Mouse (Mus musculus) retina, postnatal 7 days (tissue): Measurements from ENCODE around the gene Pip4k2a.
"Not testable (repeated sequence)": the region's sequence is repeated elsewhere in the genome, so short reads cannot be mapped to it uniquely, and the experiment has no call there.

Experiments
- DNase-seq: peaks from one replicate; pipeline ENCODE4 v3.0.0-alpha.2; 2012; ENCODE audit warnings: low read depth, low spot score

The Pip4k2a gene

GRCm38 (mm10) chr2:18998054-18998478, at the start of gene Pip4k2a, which contains the start of gene 4930426L09Rik:
Gene Pip4k2a (minus strand): TSS chr2:18998126.
Gene 4930426L09Rik (plus strand): TSS chr2:18998343.
- peak; percentile 84 for DNase-seq

GRCm38 (mm10) chr2:19037907-19038570, 40.1 kb upstream of the Pip4k2a start:
- DNase-seq, result no peak

- no peak for DNase-seq
Observed at GRCm38 (mm10) chr2:19037430-19037829, 39.5 kb upstream of the Pip4k2a start.

- no peak for DNase-seq
Observed at GRCm38 (mm10) chr2:19024807-19025206, 26.9 kb upstream of the Pip4k2a start.

- DNase-seq, result no peak
Observed at GRCm38 (mm10) chr2:19018034-19018433, 20.1 kb upstream of the Pip4k2a start.

- no peak for DNase-seq
Observed at GRCm38 (mm10) chr2:19016839-19017238, 18.9 kb upstream of the Pip4k2a start.

GRCm38 (mm10) chr2:19016348-19016747, 18.4 kb upstream of the Pip4k2a start:
- no peak for DNase-seq

GRCm38 (mm10) chr2:19011443-19011842, 13.5 kb upstream of the Pip4k2a start:
- DNase-seq, result no peak

- DNase-seq, result not testable (repeated sequence)
Observed at GRCm38 (mm10) chr2:19010541-19010940, 12.6 kb upstream of the Pip4k2a start.

- no peak for DNase-seq
Observed at GRCm38 (mm10) chr2:19007580-19007979, 9.7 kb upstream of the Pip4k2a start.

GRCm38 (mm10) chr2:19006124-19006523, 8.2 kb upstream of the Pip4k2a start:
- DNase-seq, result no peak

- DNase-seq, result no peak
Observed at GRCm38 (mm10) chr2:19004801-19005200, 6.9 kb upstream of the Pip4k2a start.

- no peak for DNase-seq
Observed at GRCm38 (mm10) chr2:18999395-18999794, 1.5 kb upstream of the Pip4k2a start.

GRCm38 (mm10) chr2:18997387-18997971, 447 bp downstream of the Pip4k2a start:
- no peak for DNase-seq

GRCm38 (mm10) chr2:18996451-18997211, 1.3 kb downstream of the Pip4k2a start:
- DNase-seq, result peak; percentile 14

- no peak for DNase-seq
Observed at GRCm38 (mm10) chr2:18992512-18993510, 5.1 kb downstream of the Pip4k2a start.

GRCm38 (mm10) chr2:18988885-18989284, 9.0 kb downstream of the Pip4k2a start:
- no peak for DNase-seq

GRCm38 (mm10) chr2:18985506-18985905, 12.4 kb downstream of the Pip4k2a start:
- DNase-seq, result no peak

- no peak for DNase-seq
Observed at GRCm38 (mm10) chr2:18984095-18984847, 13.7 kb downstream of the Pip4k2a start.

GRCm38 (mm10) chr2:18983546-18983945, 14.4 kb downstream of the Pip4k2a start:
- DNase-seq, result no peak

GRCm38 (mm10) chr2:18982581-18982980, 15.3 kb downstream of the Pip4k2a start:
- no peak for DNase-seq
